Mouse (Mus musculus) frontal cortex, postnatal 10 days (tissue): ENCODE measurements at regions not wholly inside any gene's neighbourhood (a gene's known extent, or its start where the extent isn't known, plus 50 kb on each side); places are given as distances from the start of the nearest gene placed in this dataset.
"Not testable (repeated sequence)": the region's sequence is repeated elsewhere in the genome, so short reads cannot be mapped to it uniquely, and the experiment has no call there.

Experiments
- DNase-seq, 2 experiments: peaks; one replicate each; pipeline ENCODE4 v3.0.0; 2022; ENCODE audit warnings: low spot score in 2 of 2, mixed read lengths in 1 of 2

DNA sequence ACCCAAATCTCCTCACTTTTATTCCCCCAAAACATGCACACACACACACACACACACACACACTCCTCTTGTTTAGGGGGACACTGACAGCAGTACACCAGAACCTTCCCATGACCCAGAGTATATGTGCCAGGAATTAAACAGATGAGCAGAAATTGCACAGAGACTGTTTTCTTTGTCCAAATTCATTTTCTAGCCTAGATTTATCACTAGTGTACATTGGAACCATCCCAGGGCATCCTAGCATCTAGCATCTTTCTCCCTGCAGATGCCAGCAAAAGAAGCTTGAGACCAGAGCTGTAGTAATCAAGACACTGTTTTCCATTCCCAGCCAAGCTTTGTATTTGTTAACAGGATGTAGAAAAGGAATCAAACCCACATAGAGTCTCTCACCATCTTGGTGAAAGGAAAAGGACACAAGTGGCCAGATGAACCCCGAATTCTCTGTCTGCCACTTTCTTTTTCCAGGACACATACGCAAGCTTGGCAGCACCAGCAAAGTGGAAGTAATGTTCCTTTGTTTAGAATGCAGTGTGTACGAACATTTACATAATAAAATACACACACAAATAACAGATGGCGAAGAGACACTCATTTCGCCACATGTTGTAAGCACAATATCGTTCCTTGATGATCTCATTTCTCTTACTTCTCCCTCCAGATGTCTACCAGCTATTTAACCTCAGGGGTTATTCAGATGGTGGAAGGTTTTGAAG lies 250.3 kb upstream of the Gm11146 start:
- DNase-seq, result no peak

DNA sequence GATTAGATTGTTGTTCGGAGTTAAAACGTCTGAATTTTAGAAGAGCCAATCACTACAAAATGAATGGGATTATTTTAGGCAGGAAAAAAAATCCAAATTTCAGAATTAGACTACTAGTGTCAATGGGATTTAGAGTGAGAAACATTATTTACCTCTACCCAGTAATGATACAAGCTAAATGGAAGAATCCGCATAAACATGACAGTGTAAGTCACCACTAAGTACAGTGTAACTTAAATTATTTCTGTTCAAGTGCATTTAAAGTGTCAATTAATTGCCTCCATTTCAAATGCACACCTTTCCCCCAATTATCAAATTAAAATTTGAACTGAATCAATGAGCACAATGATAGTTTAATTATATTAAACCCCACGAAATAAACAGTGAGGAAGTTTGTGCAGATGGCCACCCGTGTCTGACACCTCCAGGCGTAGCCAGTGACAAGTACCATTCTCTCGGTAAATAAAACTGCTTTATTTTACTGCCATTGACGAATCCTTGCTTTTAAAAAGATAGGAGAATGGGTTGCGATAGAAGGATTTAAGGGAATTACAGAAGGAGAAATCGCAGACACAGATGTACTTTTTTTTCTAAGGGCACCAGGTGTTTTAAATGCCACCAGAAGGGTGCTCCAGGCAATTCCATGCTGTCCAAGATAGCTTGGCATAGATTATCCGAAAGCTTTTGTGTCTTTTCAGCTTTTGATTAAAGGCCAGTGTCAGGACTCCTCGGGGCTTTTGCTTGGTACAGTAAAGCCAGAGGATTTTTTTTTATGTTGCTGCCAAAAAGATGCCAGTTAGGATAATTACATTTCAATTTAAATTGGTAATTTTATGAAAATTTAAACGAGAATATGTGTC lies 249.5 kb upstream of the Gm11146 start:
- no peak for DNase-seq

- DNase-seq, result no peak
Observed at GRCm38 (mm10) chr16:77835767-77836166, 233.9 kb upstream of the Gm11146 start.

DNA sequence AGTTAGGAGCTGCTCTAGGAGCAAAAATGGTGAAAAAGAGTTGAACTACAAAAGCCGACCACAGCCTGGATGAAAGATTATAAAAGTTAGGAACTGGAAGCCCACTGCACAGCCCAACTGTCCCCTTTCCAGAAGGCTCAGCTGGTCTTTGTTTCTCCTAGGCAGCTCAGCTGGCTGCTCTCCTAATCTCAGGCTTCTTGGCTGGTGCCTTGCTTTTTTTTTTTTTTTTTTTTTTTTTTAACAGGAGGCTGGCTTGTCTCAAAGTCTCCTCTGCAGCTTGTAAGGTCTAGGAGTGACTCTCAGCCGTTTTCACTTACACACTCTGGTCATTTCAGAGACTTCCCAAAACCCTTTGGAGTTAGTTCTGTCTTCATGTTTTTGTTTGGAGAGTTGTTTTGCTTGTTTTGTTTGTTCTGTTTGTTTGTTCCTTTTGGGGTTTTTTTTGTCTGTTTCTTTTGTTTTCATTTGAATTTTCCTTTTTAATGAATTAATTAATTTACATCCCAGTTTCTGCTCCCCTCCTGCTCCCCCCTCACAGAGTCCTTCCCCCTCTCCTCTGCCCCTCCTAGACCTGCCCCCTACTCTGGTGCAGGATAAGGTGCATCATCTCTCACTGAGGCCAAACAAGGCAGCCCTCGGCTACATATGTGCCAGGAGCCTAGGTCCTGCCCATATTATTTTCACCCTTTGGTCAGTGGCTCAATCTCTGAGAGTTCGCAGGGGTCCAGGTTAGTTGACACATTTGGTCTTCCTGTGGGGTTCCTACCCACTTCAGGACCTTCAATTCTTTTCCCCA lies 225.6 kb upstream of the Gm11146 start:
- peak in 1 of 2 experiments; percentile 12 for DNase-seq

DNA sequence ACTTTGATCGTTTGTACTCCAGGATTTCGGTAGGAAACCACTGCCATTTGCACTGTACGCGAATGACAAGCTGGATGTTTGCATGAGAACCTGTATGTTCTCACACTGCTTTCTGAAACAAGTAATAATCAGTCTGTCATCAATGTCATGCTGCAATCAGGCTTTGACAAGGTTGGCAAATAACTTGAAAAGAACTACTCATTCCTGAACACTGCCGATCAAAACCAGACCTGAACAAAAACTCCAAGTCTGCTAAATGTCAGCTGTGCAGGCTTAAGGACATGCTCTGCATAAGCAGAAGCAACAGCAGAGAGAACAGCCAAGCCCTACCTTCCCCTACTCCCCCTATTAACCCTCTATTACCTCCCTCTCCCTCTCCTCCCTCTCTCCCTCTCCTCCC lies 197.8 kb upstream of the Gm11146 start:
- no peak for DNase-seq

GRCm38 (mm10) chr16:77796926-77797325 lies 195.0 kb upstream of the Gm11146 start:
- DNase-seq, result no peak

- DNase-seq, result no peak
Observed at GRCm38 (mm10) chr16:77789652-77790051, 187.8 kb upstream of the Gm11146 start.

- no peak for DNase-seq
Observed at GRCm38 (mm10) chr16:77789206-77789605, 187.3 kb upstream of the Gm11146 start.

DNA sequence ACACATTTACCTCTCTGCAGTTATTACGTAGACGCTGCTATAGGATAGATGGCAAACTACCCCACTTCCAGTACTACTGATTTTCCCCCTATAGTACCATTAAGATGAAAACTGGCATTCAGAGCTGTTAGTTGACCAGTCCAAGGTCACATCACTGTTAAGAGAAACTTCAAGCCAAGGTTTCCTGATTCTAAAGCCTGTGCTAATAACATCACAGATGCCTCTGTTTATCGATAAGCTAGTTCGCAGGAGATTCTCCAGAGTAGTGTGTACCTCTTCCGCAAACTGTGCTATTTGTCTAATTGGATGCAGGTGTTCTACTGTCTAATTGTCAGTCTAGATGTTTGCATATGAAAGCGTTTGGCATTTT lies 186.9 kb upstream of the Gm11146 start:
- DNase-seq, result no peak

DNA sequence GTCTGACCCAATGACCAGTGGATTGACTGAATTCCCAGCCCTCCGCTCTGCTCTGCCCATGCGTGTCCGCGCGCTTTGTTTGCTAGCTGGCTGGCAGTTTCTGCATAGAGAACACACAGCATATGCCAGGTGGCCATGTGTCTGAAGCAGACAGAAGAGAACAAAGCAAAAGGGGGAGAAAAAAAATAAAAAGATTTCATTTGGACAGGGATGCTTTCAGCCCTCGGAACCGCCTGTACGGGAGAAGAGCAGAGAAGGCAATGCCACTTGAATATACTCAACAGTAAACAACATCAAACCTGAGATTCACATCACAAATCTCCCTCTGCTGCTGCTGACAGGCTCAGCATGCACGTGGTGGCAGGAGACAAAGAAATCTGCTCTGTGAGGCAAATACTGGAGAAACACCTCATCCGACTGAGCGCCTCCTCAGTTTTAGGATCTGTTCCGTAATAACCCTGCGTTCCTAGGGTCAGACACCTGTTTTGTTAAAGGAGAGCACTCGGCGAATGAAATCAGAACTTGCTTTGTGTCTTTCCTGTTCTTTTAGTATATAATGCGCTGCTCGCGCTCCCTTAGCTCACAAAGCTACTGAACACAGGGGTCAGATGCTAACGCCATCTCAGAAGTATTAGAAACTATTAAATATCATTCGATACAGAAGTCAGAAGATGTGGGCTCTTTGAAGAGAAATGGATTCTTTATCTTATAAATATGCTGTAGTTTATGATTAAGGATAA lies 186.3 kb upstream of the Gm11146 start:
- peak in 1 of 2 experiments; percentile 36 for DNase-seq

DNA sequence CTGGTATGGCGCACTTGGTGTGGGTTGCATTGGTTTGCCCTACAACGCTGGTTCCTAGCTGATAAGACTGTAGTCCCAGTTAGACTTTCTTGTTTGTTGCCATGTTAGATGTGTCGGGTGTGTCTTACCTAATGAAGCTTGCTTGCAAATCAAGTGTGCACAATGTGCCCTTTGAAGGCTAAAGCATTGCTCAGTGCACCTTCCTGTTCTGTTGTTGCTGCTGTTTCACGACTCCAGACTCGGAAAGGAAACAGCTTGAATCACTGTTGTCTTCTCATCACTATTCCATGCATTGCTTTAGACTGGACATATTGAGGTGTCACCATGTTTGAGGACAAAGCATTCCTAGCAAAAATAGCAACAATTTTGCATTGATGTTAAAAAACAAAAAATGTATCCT lies 185.1 kb upstream of the Gm11146 start:
- DNase-seq, result no peak

GRCm38 (mm10) chr16:77779019-77779418 lies 177.1 kb upstream of the Gm11146 start:
- no peak for DNase-seq

DNA sequence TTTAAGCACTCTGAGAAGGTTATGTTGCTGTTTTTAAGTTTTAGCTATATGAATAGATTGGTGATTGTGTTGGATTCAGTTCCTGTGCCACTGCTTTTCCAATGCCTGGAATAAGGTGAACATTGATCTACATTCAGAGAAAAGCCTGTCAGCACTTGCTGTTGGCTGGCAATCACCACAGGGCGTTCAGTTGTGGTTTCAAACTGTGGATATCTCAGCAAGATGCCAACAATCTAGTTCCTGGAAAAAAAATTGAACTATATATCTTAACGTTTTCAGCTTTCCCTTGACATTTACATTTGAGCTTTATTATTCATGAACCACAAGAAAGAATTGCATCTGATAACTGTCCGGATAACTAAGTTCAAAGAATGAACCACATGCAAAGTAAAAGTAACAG lies 170.2 kb upstream of the Gm11146 start:
- DNase-seq, result no peak

GRCm38 (mm10) chr16:77760926-77761347 lies 159.0 kb upstream of the Gm11146 start:
- DNase-seq, result no peak

DNA sequence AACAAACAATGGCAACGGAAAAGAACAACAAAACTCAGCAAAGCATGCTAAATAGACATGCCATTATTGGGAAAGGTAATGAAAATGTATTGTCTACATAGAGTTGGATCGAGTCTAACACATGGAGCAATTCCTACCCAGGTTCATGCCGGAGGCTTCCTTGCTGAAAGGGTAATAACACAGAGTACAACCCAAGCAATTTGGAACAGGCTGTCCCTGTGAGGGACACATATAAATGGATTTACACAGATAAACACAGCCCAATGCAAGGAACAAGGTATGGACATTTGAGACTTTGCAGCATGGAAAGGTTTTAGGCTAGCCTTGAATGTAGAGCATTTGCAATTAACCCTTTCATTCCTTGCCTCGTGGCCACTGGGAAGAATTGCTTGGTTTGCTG lies 158.6 kb upstream of the Gm11146 start:
- DNase-seq, result no peak

DNA sequence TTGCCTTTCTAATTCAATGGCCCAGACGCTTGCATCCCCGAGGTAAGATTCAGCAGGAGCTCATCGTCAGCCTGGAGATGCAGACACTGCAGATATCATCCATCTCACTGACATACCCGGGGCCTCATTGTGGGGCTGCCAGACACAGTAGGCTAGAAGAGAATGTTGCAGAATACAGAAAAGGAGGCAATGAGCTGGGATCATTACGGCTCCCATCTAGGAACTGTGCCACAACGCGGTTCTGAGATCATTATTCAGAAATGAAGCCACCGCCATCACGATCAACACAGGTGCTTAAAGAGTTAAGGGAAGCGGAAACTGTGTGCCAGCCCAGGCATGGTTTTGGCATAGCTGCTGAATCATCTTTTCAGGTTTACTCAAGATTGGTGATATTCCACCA lies 158.1 kb upstream of the Gm11146 start:
- peak; percentile 9 to 14 for DNase-seq

GRCm38 (mm10) chr16:77754882-77755281 lies 153.0 kb upstream of the Gm11146 start:
- DNase-seq, result no peak

DNA sequence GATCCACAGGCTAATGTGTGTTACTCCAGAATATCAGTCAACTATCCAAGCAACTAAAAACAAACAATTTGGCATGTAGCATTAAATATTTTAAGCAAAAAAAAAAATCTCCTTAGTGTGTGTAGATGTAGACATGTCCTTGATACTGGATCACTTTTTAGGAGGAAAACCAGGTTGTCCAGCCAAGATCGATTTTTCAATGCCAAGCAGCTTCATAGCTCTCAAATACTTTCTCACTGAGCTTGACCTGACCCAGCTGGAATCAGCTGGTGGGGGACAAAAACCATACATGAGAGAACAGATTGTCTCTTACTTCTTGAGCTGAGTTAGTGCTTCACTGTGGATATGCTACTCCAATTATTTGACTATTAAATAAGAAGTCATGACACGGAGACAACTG lies 147.6 kb upstream of the Gm11146 start:
- no peak for DNase-seq

GRCm38 (mm10) chr16:77743838-77744237 lies 141.9 kb upstream of the Gm11146 start:
- DNase-seq, result no peak

DNA sequence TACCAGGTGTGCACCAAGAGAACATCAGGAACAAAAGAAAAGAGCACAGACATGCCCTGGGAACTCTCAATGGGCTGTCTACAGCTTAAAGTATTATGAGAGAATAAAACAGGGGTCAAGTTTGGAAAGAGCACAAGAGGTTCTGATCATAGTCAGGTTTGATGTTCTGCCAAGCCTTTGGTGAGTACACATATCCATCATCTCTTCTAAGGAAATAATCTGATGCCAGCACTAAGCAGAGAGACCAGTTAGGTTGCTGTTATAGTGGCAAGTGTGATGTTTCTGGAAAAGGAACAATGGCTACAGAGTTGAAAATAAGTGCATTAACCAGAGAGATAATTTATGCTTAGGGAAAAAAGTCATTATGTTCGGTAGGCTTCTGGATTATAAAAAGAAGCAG lies 136.9 kb upstream of the Gm11146 start:
- no peak for DNase-seq

DNA sequence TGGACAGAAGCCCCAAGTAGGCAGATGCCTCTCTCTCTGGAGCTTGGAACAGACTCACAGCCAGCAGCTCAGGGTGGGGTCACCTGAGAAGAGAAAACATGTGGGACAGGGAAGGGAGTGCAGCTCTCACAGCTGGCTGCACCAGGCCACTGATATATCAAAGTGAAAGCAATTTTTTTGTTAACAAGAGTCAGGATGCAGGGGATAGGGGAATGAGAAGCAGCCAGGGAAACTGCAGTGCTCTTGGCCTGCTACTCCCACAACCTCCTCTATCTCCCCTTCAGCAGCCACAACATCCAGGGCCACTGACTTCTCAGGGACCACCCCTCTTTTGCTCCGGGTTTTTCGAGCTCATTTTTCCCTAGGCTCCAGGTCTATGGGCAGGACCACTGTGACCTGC lies 117.5 kb upstream of the Gm11146 start:
- no peak for DNase-seq

- not testable (repeated sequence) for DNase-seq
Observed at GRCm38 (mm10) chr16:77717766-77718165, 115.9 kb upstream of the Gm11146 start.
